Mouse (Mus musculus) embryonic fibroblast, embryonic 13.5 days (primary cell): Measurements from ENCODE around the gene Gng7.
A peak's percentile ranks its signal among the peaks of the same experiment; 100 is the strongest.

Experiments used
- CTCF ChIP-seq: IDR thresholded peaks from 2 replicates; pipeline ENCODE4 v1.5.1; 2011; ENCODE audit warnings: mild to moderate bottlenecking, control low read depth, low read length, moderate library complexity, borderline replicate concordance; ENCODE audit not compliant: insufficient read depth
- POLR2A ChIP-seq: IDR thresholded peaks from 2 replicates; pipeline ENCODE4 v1.6.1; 2011; ENCODE audit warnings: low read depth, mild to moderate bottlenecking, control low read depth, low read length, moderate library complexity

DNA sequence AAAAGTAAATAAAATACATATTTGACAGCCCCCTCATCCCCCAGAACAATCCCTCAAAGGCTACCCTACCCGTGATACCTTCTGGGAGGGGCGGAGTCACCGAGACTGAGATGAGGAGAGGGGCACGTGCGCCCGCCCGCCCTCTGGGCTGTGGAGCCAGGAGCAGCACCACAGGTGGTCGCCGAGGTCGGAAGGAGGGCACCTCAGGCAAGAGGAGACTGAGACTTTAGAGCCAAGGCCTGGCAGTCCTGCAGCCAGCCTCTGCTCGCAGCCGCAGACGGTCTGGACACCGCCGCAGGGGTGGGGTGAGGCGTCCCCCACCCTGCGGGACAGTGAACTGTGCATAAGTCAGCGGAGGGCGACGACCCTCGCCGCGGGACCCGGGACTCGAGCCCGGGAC is 83.0 kb downstream of the Gng7 start:
- TF ChIP-seq POLR2A (peak; percentile 13; the same call in 1 of the 2 replicates), CTCF (no peak)
